28 mouse cellular contexts compared by ENCODE assay signal in genomic region chr1:166730886-166731285, GRCm38 (mm10). TPM values are rescaled to one million over a fixed set of nuclear protein-coding genes. Genes with fewer than 3 reads are reported as not detected.
"Had no signal": no experiment of that assay in that cellular context is flagged by ENCODE, and none has a peak within 500 bp of the region (broad histone marks: within the 10 kb centered on the region; RNA-seq: fewer than 3 reads in every experiment).

No protein-coding gene starts in this region.

- H3K27me3 ChIP-seq: limb, embryonic 13.5 days; liver, embryonic 12.5 days; liver, embryonic 15.5 days; midbrain, embryonic 12.5 days; midbrain, embryonic 15.5 days; neural tube, embryonic 13.5 days had no signal

- H3K4me3 ChIP-seq: limb, embryonic 10.5 days; limb, embryonic 13.5 days; liver, embryonic 12.5 days; liver, embryonic 15.5 days; midbrain, embryonic 12.5 days; midbrain, embryonic 15.5 days; neural tube, embryonic 13.5 days had no signal

- H3K4me2 ChIP-seq: limb, embryonic 13.5 days; liver, embryonic 12.5 days; liver, embryonic 15.5 days; midbrain, embryonic 12.5 days; midbrain, embryonic 15.5 days; neural tube, embryonic 13.5 days had no signal

- H3K36me3 ChIP-seq: limb, embryonic 10.5 days; limb, embryonic 13.5 days; liver, embryonic 12.5 days; liver, embryonic 15.5 days; midbrain, embryonic 12.5 days; midbrain, embryonic 15.5 days; neural tube, embryonic 13.5 days had no signal

- DNase-seq: kidney, adult 18-20 months; kidney, adult 9 months; kidney, postnatal 14 days; kidney, postnatal 4 days; layer of hippocampus, adult 9-11 months; liver; lung, adult 18-20 months; thymus, postnatal 25 days had no signal

RNA-seq across cellular contexts. Expression of gene Fmo9, which starts 49.2 kb away (rescaled TPM):
- total RNA-seq: layer of hippocampus, adult 18-20 months; layer of hippocampus, postnatal 25 days; left cerebral cortex, adult 18-20 months; left cerebral cortex, postnatal 25 days; neutrophil, adult 5-6 weeks had no signal
- polyA plus RNA-seq: inflammation-experienced regulatory T-cells, adult 6 months; intestine, embryonic 16.5 days; limb, embryonic 10.5 days; limb, embryonic 13.5 days; liver, embryonic 12.5 days; liver, embryonic 15.5 days; lung, embryonic 16.5 days; macrophage; midbrain, embryonic 12.5 days; midbrain, embryonic 15.5 days; neural tube, embryonic 13.5 days; small intestine, adult 2 months; stomach, embryonic 16.5 days; testis, adult 2 months; thymus, postnatal 0 days had no signal
